ENCODE assay signal across 21 mouse cellular contexts in genomic region chr6:46197298-46197697, GRCm38 (mm10).
"Had no signal": no experiment of that assay in that cellular context is flagged by ENCODE, and none has a peak within 500 bp of the region (broad histone marks: within the 10 kb centered on the region; RNA-seq: fewer than 3 reads in every experiment).

No protein-coding gene starts in this region.

- DNase-seq: cerebellum, adult 8-10 months; cerebellum, adult 9-10 months; cerebellum, adult 9-11 months; cerebellum, postnatal 10 days; cerebellum, postnatal 14 days; cerebellum, postnatal 25 days; cerebellum, postnatal 36 days; embryo, embryonic 11 days; forebrain, postnatal 0 days; gastrocnemius, adult 2 months; gastrocnemius, postnatal 10 days; gastrocnemius, postnatal 14 days; gastrocnemius, postnatal 25 days; gastrocnemius, postnatal 36 days; heart, adult 11 months; heart, adult 18-20 months; heart, adult 2 months had no signal

- ATAC-seq: forebrain, embryonic 13.5 days; forebrain, embryonic 14.5 days; forebrain, embryonic 15.5 days; forebrain, embryonic 16.5 days; forebrain, postnatal 0 days had no signal
